ENCODE assay signal across 13 mouse cellular contexts in genomic region chr1:190947986-190948385, GRCm38 (mm10). TPM values are rescaled to one million over a fixed set of nuclear protein-coding genes. Genes with fewer than 3 reads are reported as not detected.
DNase-seq lines count a peak whose midpoint lies in the region; ATAC-seq lines count a peak whose summit lies in the region.
"Had no signal": no experiment of that assay in that cellular context is flagged by ENCODE, and none has a peak within 500 bp of the region (broad histone marks: within the 10 kb centered on the region; RNA-seq: fewer than 3 reads in every experiment).

No protein-coding gene starts in this region.

- ATAC-seq in midbrain, embryonic 11.5 days (ENCODE audit: low FRiP score): no peak
- ATAC-seq: forebrain, embryonic 14.5 days; forebrain, embryonic 16.5 days had no signal

- peaks cover 14% of the 10 kb centered on the region for H3K36me3 ChIP-seq in midbrain, embryonic 11.5 days (ENCODE audit: control insufficient read depth, insufficient read depth, low read length)
- peaks cover 99% of the 10 kb centered on the region for H3K36me3 ChIP-seq in midbrain, embryonic 10.5 days

- 85% methylated on average over 5 of the region's 5 CpGs for WGBS in midbrain, embryonic 11.5 days
- WGBS in midbrain, embryonic 10.5 days: 85% methylated on average over 5 of the region's 5 CpGs

- no peak overlapping the region for H3K27ac ChIP-seq in midbrain, embryonic 11.5 days (ENCODE audit: low read depth, low read length)
- H3K27ac ChIP-seq in midbrain, embryonic 10.5 days (replicated peaks): no peak overlapping the region
- H3K27ac ChIP-seq: embryonic facial prominence, embryonic 13.5 days; embryonic facial prominence, embryonic 15.5 days; forebrain, embryonic 10.5 days; forebrain, embryonic 12.5 days had no signal

- no peaks in the 10 kb centered on the region for H3K9me3 ChIP-seq in midbrain, embryonic 11.5 days (ENCODE audit: control insufficient read depth, low read length)
- H3K9me3 ChIP-seq in midbrain, embryonic 10.5 days (replicated peaks): no peaks in the 10 kb centered on the region
- H3K9me3 ChIP-seq: embryonic facial prominence, embryonic 13.5 days; embryonic facial prominence, embryonic 15.5 days; forebrain, embryonic 10.5 days; forebrain, embryonic 12.5 days had no signal

- H3K4me3 ChIP-seq in midbrain, embryonic 11.5 days (ENCODE audit: low read depth, low read length): no peak overlapping the region
- no peak overlapping the region for H3K4me3 ChIP-seq in midbrain, embryonic 10.5 days
- H3K4me3 ChIP-seq: embryonic facial prominence, embryonic 13.5 days; embryonic facial prominence, embryonic 15.5 days; erythroblast, embryonic 14.5 days; forebrain, embryonic 10.5 days; forebrain, embryonic 12.5 days had no signal

- no peaks in the 10 kb centered on the region for H3K27me3 ChIP-seq in midbrain, embryonic 11.5 days (ENCODE audit: control insufficient read depth, insufficient read depth, low read length)
- H3K27me3 ChIP-seq in midbrain, embryonic 10.5 days (ENCODE audit: low read depth, poor library complexity, severe bottlenecking): no peaks in the 10 kb centered on the region
- H3K27me3 ChIP-seq: embryonic facial prominence, embryonic 13.5 days; embryonic facial prominence, embryonic 15.5 days; forebrain, embryonic 12.5 days had no signal

- no peaks in the 10 kb centered on the region for H3K4me1 ChIP-seq in midbrain, embryonic 11.5 days (ENCODE audit: control insufficient read depth, insufficient read depth, low read length)
- H3K4me1 ChIP-seq in midbrain, embryonic 10.5 days: no peaks in the 10 kb centered on the region
- H3K4me1 ChIP-seq: forebrain, embryonic 10.5 days; forebrain, embryonic 12.5 days had no signal

- peak; percentile 41 for DNase-seq in midbrain, embryonic 11.5 days (ENCODE audit: low spot score, missing footprints)
- DNase-seq in midbrain, embryonic 10.5 days (ENCODE audit: low spot score): no peak
- peak; percentile 62 for DNase-seq in retina, embryonic 14.5 days (ENCODE audit: low spot score)
- peak; percentile 66 for DNase-seq in retina, postnatal 1 day
- no peak for DNase-seq in adrenal gland, adult (ENCODE audit: inconsistent age in 2 of 2, low spot score in 1 of 2)
- DNase-seq: embryo, embryonic 11 days had no signal

- H3K4me2 ChIP-seq in midbrain, embryonic 11.5 days: no peak overlapping the region
- H3K4me2 ChIP-seq: embryonic facial prominence, embryonic 13.5 days; embryonic facial prominence, embryonic 15.5 days; forebrain, embryonic 12.5 days had no signal

- no peak overlapping the region for H3K9ac ChIP-seq in midbrain, embryonic 11.5 days (ENCODE audit: low read length)
- H3K9ac ChIP-seq: embryonic facial prominence, embryonic 13.5 days; embryonic facial prominence, embryonic 15.5 days; forebrain, embryonic 12.5 days had no signal

RNA-seq across cellular contexts. Expression of gene Angel2, which starts 23.1 kb away (rescaled TPM):
- polyA plus RNA-seq in midbrain, embryonic 11.5 days (2014; fragmentation: Nextera tagmentation; extraction: Ambion mirVana): 65.5 and 65.7 TPM in 2 replicates
- polyA plus RNA-seq in midbrain, embryonic 10.5 days (2016; fragmentation: Nextera tagmentation; extraction: Ambion mirVana): 55.4 and 63.0 TPM in 2 replicates

RNA-seq across cellular contexts. Expression of gene Vash2, which starts 31.1 kb away (rescaled TPM):
- 52.8 and 58.9 TPM in 2 replicates for polyA plus RNA-seq in midbrain, embryonic 11.5 days (2014; fragmentation: Nextera tagmentation; extraction: Ambion mirVana)
- 33.1 and 44.4 TPM in 2 replicates for polyA plus RNA-seq in midbrain, embryonic 10.5 days (2016; fragmentation: Nextera tagmentation; extraction: Ambion mirVana)

RNA-seq across cellular contexts. Expression of gene Rps6kc1, which starts 36.4 kb away (rescaled TPM):
- polyA plus RNA-seq in midbrain, embryonic 11.5 days (2014; fragmentation: Nextera tagmentation; extraction: Ambion mirVana): 19.5 and 20.1 TPM in 2 replicates
- 16.2 and 20.4 TPM in 2 replicates for polyA plus RNA-seq in midbrain, embryonic 10.5 days (2016; fragmentation: Nextera tagmentation; extraction: Ambion mirVana)

Comparison
In these comparisons a context has a peak if more than half of its experiments do, and no peak if none do; other contexts are left out.
1. DNase-seq: peak in midbrain, embryonic 11.5 days (single experiment), retina, embryonic 14.5 days (single experiment) and retina, postnatal 1 day (single experiment); none in midbrain, embryonic 10.5 days (single experiment) and adrenal gland, adult (0 of 2).